Mouse (Mus musculus) midbrain, embryonic 14.5 days (tissue): ENCODE results near the gene Fbxl12. TPM values are rescaled to one million over a fixed set of nuclear protein-coding genes. Genes with fewer than 3 reads are reported as not detected.
A peak's percentile ranks its signal among the peaks of the same experiment; 100 is the strongest.

ENCODE experiments used
- ATAC-seq: fragments of 200-750 bp; cut with Nextera tagmentation; 2 replicates; pipeline ENCODE4 v1.8.0; 2017; ENCODE audit warnings: moderate number of reproducible peaks, moderate library complexity; ENCODE audit not compliant: low FRiP score, low TSS enrichment
- DNase-seq: peaks from one replicate; pipeline ENCODE4 v3.0.0-alpha.2; 2015
- H3K27ac ChIP-seq: fragments of 300-500 bp; sonication (generic); replicated peaks from 2 replicates; pipeline ENCODE4 v1.5.1; 2014; ENCODE audit warnings: mild to moderate bottlenecking, low read depth, low read length, moderate library complexity
- H3K27me3 ChIP-seq: fragments of 300-500 bp; sonication (generic); 2 replicates; pipeline ENCODE4 v1.6.1; 2014; ENCODE audit warnings: low read length, control low read depth, mixed read lengths; ENCODE audit not compliant: control insufficient read depth, insufficient read depth
- H3K36me3 ChIP-seq: fragments of 300-500 bp; sonication (generic); 2 replicates; pipeline ENCODE4 v1.6.1; 2014; ENCODE audit warnings: low read length, control low read depth; ENCODE audit not compliant: control insufficient read depth, insufficient read depth
- H3K4me1 ChIP-seq: fragments of 300-500 bp; sonication (generic); 2 replicates; pipeline ENCODE4 v1.6.1; 2014; ENCODE audit warnings: mild to moderate bottlenecking, antibody characterized with exemption, low read length, control low read depth; ENCODE audit not compliant: control insufficient read depth, insufficient read depth
- H3K4me2 ChIP-seq: fragments of 300-500 bp; sonication (generic); 2 replicates; pipeline ENCODE4 v1.6.1; 2014; ENCODE audit warnings: mild to moderate bottlenecking, low read length, moderate library complexity
- H3K4me3 ChIP-seq: fragments of 300-500 bp; sonication (generic); replicated peaks from 2 replicates; pipeline ENCODE4 v1.5.1; 2014; ENCODE audit warnings: low read depth, low read length
- H3K9ac ChIP-seq: fragments of 300-500 bp; sonication (generic); replicated peaks from 2 replicates; pipeline ENCODE4 v1.6.1; 2014; ENCODE audit warnings: mild to moderate bottlenecking, low read length, moderate library complexity
- H3K9me3 ChIP-seq: fragments of 300-500 bp; sonication (generic); 2 replicates; pipeline ENCODE4 v1.6.1; 2016; ENCODE audit warnings: low read length, control low read depth, mixed read lengths; ENCODE audit not compliant: control insufficient read depth
- WGBS: fragments of 180-500 bp; shearing (Covaris S2); extraction: QIAGEN DNeasy Blood & Tissue Kit; methylation state at CpG from one replicate; pipeline ENCODE4 v1.1.7; 2014; 5-methylcytosine and 5-hydroxymethylcytosine counted together
- polyA plus RNA-seq: library from polyadenylated mRNA; unstranded; fragments of >200 nt; fragmentation: Nextera tagmentation; extraction: Ambion mirVana; gene quantifications from 2 replicates; pipeline ENCODE4 v1.2.1, GENCODE M21; 2014

Fbxl12 gene
- polyA plus RNA-seq, 1 experiment from 2014 or later: 12.1 TPM

GRCm38 (mm10) chr9:20616685-20617084 is 27.9 kb downstream of the Fbxl12 start:
- WGBS: 94% methylated on average over 2 of the region's 2 CpGs
- ATAC-seq: no peak
- Histone ChIP-seq H3K4me3 (no peak overlapping the region), H3K4me2 (no peak overlapping the region), H3K9ac (no peak overlapping the region), H3K27me3 (no peaks in the 10 kb centered on the region), H3K36me3 (peaks cover 15% of the 10 kb centered on the region), H3K4me1 (no peaks in the 10 kb centered on the region), H3K27ac (no peak overlapping the region), H3K9me3 (no peaks in the 10 kb centered on the region)
- DNase-seq: no peak

- no peak for DNase-seq
- Histone ChIP-seq H3K9ac (no peak overlapping the region), H3K4me3 (no peak overlapping the region), H3K36me3 (peaks cover 4% of the 10 kb centered on the region; the same call in 1 of the 2 replicates), H3K4me2 (no peak overlapping the region), H3K27ac (no peak overlapping the region), H3K9me3 (0 out of 2 replicates have a peak, but pooled peaks cover 3% of the 10 kb centered on the region), H3K27me3 (no peaks in the 10 kb centered on the region), H3K4me1 (0 out of 2 replicates have a peak, but pooled peaks cover 2% of the 10 kb centered on the region)
- 84% methylated on average over 5 of the region's 5 CpGs for WGBS
- no peak for ATAC-seq
Observed at GRCm38 (mm10) chr9:20611976-20612375, 32.6 kb downstream of the Fbxl12 start.

GRCm38 (mm10) chr9:20609831-20610464 is 34.6 kb downstream of the Fbxl12 start:
- ATAC-seq: no peak
- Histone ChIP-seq H3K27me3 (no peaks in the 10 kb centered on the region), H3K27ac (no peak overlapping the region), H3K4me3 (no peak overlapping the region), H3K9ac (no peak overlapping the region), H3K4me2 (no peak overlapping the region), H3K36me3 (no peaks in the 10 kb centered on the region; the same call in 1 of the 2 replicates), H3K4me1 (peaks cover 9% of the 10 kb centered on the region; the same call in 1 of the 2 replicates), H3K9me3 (0 out of 2 replicates have a peak, but pooled peaks cover 3% of the 10 kb centered on the region)
- WGBS: 91% methylated on average over 5 of the region's 5 CpGs
- no peak for DNase-seq

GRCm38 (mm10) chr9:20607100-20607974 is 37.2 kb downstream of the Fbxl12 start:
- Histone ChIP-seq H3K27ac (peak overlapping the region; percentile 97), H3K4me2 (peak overlapping the region; percentile 64), H3K4me3 (peak overlapping the region; percentile 53), H3K27me3 (no peaks in the 10 kb centered on the region), H3K9ac (peak overlapping the region; percentile 86), H3K4me1 (peaks cover 9% of the 10 kb centered on the region; the same call in 1 of the 2 replicates), H3K36me3 (peaks cover 4% of the 10 kb centered on the region; the same call in 1 of the 2 replicates), H3K9me3 (0 out of 2 replicates have a peak, but pooled peaks cover 3% of the 10 kb centered on the region)
- ATAC-seq: peak; percentile 92
- peak; percentile 96 for DNase-seq
- under 1% methylated on average over 57 of the region's 57 CpGs for WGBS

GRCm38 (mm10) chr9:20606269-20606668 is 38.3 kb downstream of the Fbxl12 start:
- H3K9ac ChIP-seq: peak overlapping the region; percentile 86
- no peaks in the 10 kb centered on the region for H3K27me3 ChIP-seq

GRCm38 (mm10) chr9:20601270-20601669 is 43.3 kb downstream of the Fbxl12 start:
- DNase-seq: no peak
- Histone ChIP-seq H3K4me2 (no peak overlapping the region), H3K4me1 (peaks cover 2% of the 10 kb centered on the region; the same call in 1 of the 2 replicates), H3K4me3 (no peak overlapping the region), H3K9me3 (no peaks in the 10 kb centered on the region), H3K36me3 (peaks cover 36% of the 10 kb centered on the region), H3K27ac (no peak overlapping the region), H3K9ac (no peak overlapping the region), H3K27me3 (no peaks in the 10 kb centered on the region)
- 85% methylated on average over 6 of the region's 6 CpGs for WGBS
- ATAC-seq: no peak

More at GRCm38 (mm10) chr9:20606269-20606668, 38.3 kb downstream of the Fbxl12 start:
- peak overlapping the region; percentile 64 for H3K4me2 ChIP-seq
- H3K4me1 ChIP-seq: peaks cover 9% of the 10 kb centered on the region; the same call in 1 of the 2 replicates
- H3K27ac ChIP-seq: 0 out of 2 replicates have a peak overlapping the region, but pooled peaks have one; percentile 97
- H3K36me3 ChIP-seq: peaks cover 11% of the 10 kb centered on the region
- H3K9me3 ChIP-seq: 0 out of 2 replicates have a peak, but pooled peaks cover 3% of the 10 kb centered on the region
- WGBS: 100% methylated on average over 1 of the region's 1 CpGs
- ATAC-seq: no peak
- peak overlapping the region; percentile 53; the same call in 1 of the 2 replicates for H3K4me3 ChIP-seq
- DNase-seq: no peak

GRCm38 (mm10) chr9:20581175-20581634 is 63.4 kb downstream of the Fbxl12 start, which contains the start of gene Zfp846:
Zfp846 (plus strand) TSS chr9:20581291.
- H3K9me3 ChIP-seq: no peaks in the 10 kb centered on the region; the same call in 1 of the 2 replicates
- H3K36me3 ChIP-seq: no peaks in the 10 kb centered on the region
- peak within 1 kb of the TSS; percentile 64 for H3K4me2 ChIP-seq
- H3K4me3 ChIP-seq: peak within 1 kb of the TSS; percentile 69
- 3% methylated on average over 30 of the region's 30 CpGs for WGBS
- ATAC-seq (peak; percentile 98), DNase-seq (peak; percentile 96)
- peaks cover 17% of the 10 kb centered on the region for H3K27me3 ChIP-seq
- H3K27ac ChIP-seq: peak within 1 kb of the TSS; percentile 92
- H3K4me1 ChIP-seq: 0 out of 2 replicates have a peak, but pooled peaks cover 10% of the 10 kb centered on the region
- H3K9ac ChIP-seq: peak within 1 kb of the TSS; percentile 78

GRCm38 (mm10) chr9:20576591-20576990 is 68.0 kb downstream of the Fbxl12 start:
- no peak overlapping the region for H3K9ac ChIP-seq
- no peak overlapping the region for H3K4me3 ChIP-seq
- no peak for ATAC-seq
- H3K36me3 ChIP-seq: no peaks in the 10 kb centered on the region
- H3K27me3 ChIP-seq: peaks cover 17% of the 10 kb centered on the region
- no peaks in the 10 kb centered on the region for H3K4me1 ChIP-seq
- 86% methylated on average over 2 of the region's 2 CpGs for WGBS
- no peak overlapping the region for H3K4me2 ChIP-seq
- DNase-seq: no peak
- no peaks in the 10 kb centered on the region for H3K9me3 ChIP-seq
- no peak overlapping the region for H3K27ac ChIP-seq
